Mouse (Mus musculus) Patski (cell line): ENCODE data around the gene Susd1. TPM values are rescaled to one million over a fixed set of nuclear protein-coding genes. Genes with fewer than 3 reads are reported as not detected.

Experiments
- ATAC-seq: fragments of 100-300 bp; one replicate; pipeline ENCODE4 v1.8.0; 2021
- CTCF ChIA-PET: fragments of 350-600 bp; sonication (Branson Sonifier 250); formaldehyde crosslinking; loops from one replicate; lab custom pipeline; 2022; ENCODE audit warnings: inconsistent platforms; lab: Charles Lee
- POLR2A ChIA-PET: fragments of 350-600 bp; sonication (Branson Sonifier 250); formaldehyde crosslinking; loops from one replicate; lab custom pipeline; 2022; ENCODE audit warnings: antibody characterized with exemption, inconsistent platforms; lab: Charles Lee
- DNase-seq: peaks from one replicate; pipeline ENCODE4 v3.0.0-alpha.2; 2011; ENCODE audit warnings: low read depth, low spot score
- H3K27me3 ChIP-seq: fragments of 371-371 bp; one replicate; pipeline ENCODE4 v1.5.1; 2021
- CTCF ChIP-seq: fragments of 100-300 bp; IDR thresholded peaks from one replicate; pipeline ENCODE4 v1.5.1; 2021
- in situ Hi-C: fragments of 300-500 bp; cut with MboI; formaldehyde crosslinking; loops from 3 replicates; pipeline ENCODE4 v1.11.1; 2018; ENCODE audit warnings: low pct_unique_long_range_greater_than_20kb, mixed read lengths
- polyA plus RNA-seq: library from polyadenylated mRNA; unstranded; gene quantifications from one replicate; pipeline ENCODE4 v1.2.3, GENCODE M21; 2021

Susd1 gene
- polyA plus RNA-seq, 1 experiment from 2014 or later: 2.1 TPM

GRCm38 (mm10) chr4:59277958-59278357 lies 160.5 kb downstream of the Susd1 start:
- DNase-seq (no peak), ATAC-seq (no peak)
- TF ChIP-seq CTCF: no peak
- POLR2A ChIA-PET: interaction anchor here (0.7 kb wide), 1 partner anchor 52 kb away, joined by 3 read pairs; no protein-coding TSS in a partner anchor
- H3K27me3 ChIP-seq: no peaks in the 10 kb centered on the region
- in situ Hi-C loops: no loop called here
- CTCF ChIA-PET: no interaction called here

GRCm38 (mm10) chr4:59275956-59276355 lies 162.5 kb downstream of the Susd1 start:
- H3K27me3 ChIP-seq: no peaks in the 10 kb centered on the region
- no peak for ATAC-seq

GRCm38 (mm10) chr4:59275494-59275893 lies 162.9 kb downstream of the Susd1 start:
- POLR2A ChIA-PET: interaction anchor here (0.5 kb wide), 1 partner anchor 231 kb away, joined by 4 read pairs; no protein-coding TSS in a partner anchor

More at GRCm38 (mm10) chr4:59275956-59276355, 162.5 kb downstream of the Susd1 start:
- peak; percentile 17 for DNase-seq
- no peak for TF ChIP-seq CTCF
- POLR2A ChIA-PET: no interaction called here
- in situ Hi-C loops: no loop called here
- CTCF ChIA-PET: interaction anchor here (1.0 kb wide), 1 partner anchor 9 kb away, joined by 3 read pairs; no protein-coding TSS in a partner anchor

GRCm38 (mm10) chr4:59274136-59274535 lies 164.3 kb downstream of the Susd1 start:
- DNase-seq: no peak
- in situ Hi-C loops: no loop called here
- CTCF ChIA-PET: interaction anchor here (1.3 kb wide), 1 partner anchor 15 kb away, joined by 3 read pairs; no protein-coding TSS in a partner anchor
- POLR2A ChIA-PET: interaction anchor here (1.0 kb wide), 1 partner anchor 16 kb away, joined by 3 read pairs; no protein-coding TSS in a partner anchor
- no peak for TF ChIP-seq CTCF
- no peak for ATAC-seq
- H3K27me3 ChIP-seq: no peaks in the 10 kb centered on the region

More at GRCm38 (mm10) chr4:59275494-59275893, 162.9 kb downstream of the Susd1 start:
- no peak for TF ChIP-seq CTCF
- in situ Hi-C loops: no loop called here
- ATAC-seq: no peak
- CTCF ChIA-PET: interaction anchor here (1.0 kb wide), 1 partner anchor 9 kb away, joined by 3 read pairs; no protein-coding TSS in a partner anchor
- DNase-seq: no peak
- no peaks in the 10 kb centered on the region for H3K27me3 ChIP-seq

- no peaks in the 10 kb centered on the region for H3K27me3 ChIP-seq
- POLR2A ChIA-PET: interaction anchor here (1.0 kb wide), 1 partner anchor 17 kb away, joined by 3 read pairs; no protein-coding TSS in a partner anchor
- in situ Hi-C loops: no loop called here
- ATAC-seq: peak; percentile 60
- CTCF ChIA-PET: interaction anchor here (1.3 kb wide), 1 partner anchor 15 kb away, joined by 3 read pairs; no protein-coding TSS in a partner anchor
- peak; percentile 82 for DNase-seq
- TF ChIP-seq CTCF: peak; percentile 45
Observed at GRCm38 (mm10) chr4:59273342-59273741, 165.1 kb downstream of the Susd1 start.

- POLR2A ChIA-PET: no interaction called here
- ATAC-seq (no peak), DNase-seq (no peak)
- no peaks in the 10 kb centered on the region for H3K27me3 ChIP-seq
- CTCF ChIA-PET: no interaction called here
- in situ Hi-C loops: no loop called here
- TF ChIP-seq CTCF: no peak
Observed at GRCm38 (mm10) chr4:59265631-59266030, 172.8 kb downstream of the Susd1 start.

GRCm38 (mm10) chr4:59265182-59265581 lies 173.3 kb downstream of the Susd1 start:
- in situ Hi-C loops: no loop called here
- POLR2A ChIA-PET: no interaction called here
- H3K27me3 ChIP-seq: no peaks in the 10 kb centered on the region
- no peak for DNase-seq
- CTCF ChIA-PET: no interaction called here
- ATAC-seq: no peak
- no peak for TF ChIP-seq CTCF

Other genes with a start within 250 kb of the Susd1 start
- gene Ugcg, start 249.4 kb downstream of the Susd1 start, polyA plus RNA-seq: 31.7 TPM
- 41.4 TPM for gene Ptbp3, start 110.7 kb upstream of the Susd1 start, polyA plus RNA-seq
- gene Hsdl2, start 142.9 kb upstream of the Susd1 start, polyA plus RNA-seq: 25.8 TPM
- 8.4 TPM for gene E130308A19Rik, start 187.6 kb upstream of the Susd1 start, polyA plus RNA-seq